Mouse (Mus musculus): ENCODE results near the gene Atp6v1g2. TPM values are rescaled to one million over a fixed set of nuclear protein-coding genes. Genes with fewer than 3 reads are reported as not detected.

Gene Atp6v1g2
- total and polyA plus RNA-seq, 3 experiments: 5.6 to 7.2 (median 5.7) TPM

DNA sequence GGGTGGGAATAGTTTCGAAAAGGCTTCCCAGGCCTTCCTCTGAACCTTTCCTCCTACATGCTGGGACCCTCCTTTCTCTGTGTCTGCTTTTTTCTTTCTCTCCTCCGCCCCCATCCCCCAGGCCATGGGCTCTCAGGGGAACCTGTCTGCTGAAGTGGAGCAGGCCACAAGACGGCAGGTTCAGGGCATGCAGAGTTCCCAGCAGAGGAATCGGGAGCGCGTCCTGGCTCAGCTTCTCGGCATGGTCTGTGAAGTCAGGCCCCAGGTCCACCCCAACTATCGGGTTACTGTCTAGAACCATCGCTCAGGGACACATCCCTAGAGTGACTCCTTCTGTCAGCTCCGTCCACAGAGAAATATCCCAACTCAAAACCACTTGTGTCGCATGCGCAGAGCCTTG lies 4.0 kb downstream of the Atp6v1g2 start:
- no peak for DNase-seq

GRCm38 (mm10) chr17:35239700-35240099 lies 6.2 kb downstream of the Atp6v1g2 start:
- no peak for DNase-seq

DNA sequence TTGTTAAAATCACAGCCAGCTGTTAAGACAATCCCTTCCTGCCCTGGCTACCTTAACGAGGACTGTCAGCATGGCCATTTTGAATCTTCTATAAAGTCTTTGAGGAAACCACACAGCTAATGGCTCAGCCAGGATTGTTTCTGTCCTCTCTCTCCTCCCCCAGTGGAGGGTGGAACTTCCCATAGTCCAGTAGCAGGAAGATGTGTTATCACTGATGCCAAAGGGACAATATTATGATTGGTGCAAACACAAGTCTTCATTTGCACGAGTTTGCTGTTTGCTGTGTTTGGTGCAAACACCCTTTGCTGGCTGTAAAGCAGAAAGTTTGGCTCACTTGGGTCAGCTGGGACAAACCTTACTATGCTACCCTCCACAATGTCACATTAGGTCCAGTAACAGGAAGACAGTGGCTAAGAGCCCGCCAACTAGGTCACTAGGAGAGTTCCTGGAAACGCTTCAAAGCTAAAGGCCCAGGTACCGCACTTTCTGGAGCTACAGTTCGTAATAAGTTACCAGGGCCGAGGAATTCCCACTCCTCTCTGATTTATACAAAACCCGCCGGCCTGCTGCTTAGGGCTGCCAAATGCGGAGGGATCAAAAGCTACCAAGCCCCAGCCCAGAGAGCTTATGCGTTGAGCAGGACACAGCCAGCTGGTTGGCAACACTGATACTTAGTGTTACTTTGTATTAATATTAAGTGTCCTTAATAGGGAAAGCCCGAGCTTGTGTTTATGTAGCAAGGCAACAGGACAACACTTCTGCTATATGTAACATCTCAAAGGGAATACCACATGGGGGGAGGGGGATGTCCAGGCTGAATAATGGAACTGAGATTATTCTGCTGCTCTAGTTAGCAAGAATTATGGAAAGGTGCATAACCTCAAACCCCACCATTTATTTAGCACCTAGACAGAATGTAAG lies 7.2 kb downstream of the Atp6v1g2 start:
- DNase-seq: peak; percentile 38

DNA sequence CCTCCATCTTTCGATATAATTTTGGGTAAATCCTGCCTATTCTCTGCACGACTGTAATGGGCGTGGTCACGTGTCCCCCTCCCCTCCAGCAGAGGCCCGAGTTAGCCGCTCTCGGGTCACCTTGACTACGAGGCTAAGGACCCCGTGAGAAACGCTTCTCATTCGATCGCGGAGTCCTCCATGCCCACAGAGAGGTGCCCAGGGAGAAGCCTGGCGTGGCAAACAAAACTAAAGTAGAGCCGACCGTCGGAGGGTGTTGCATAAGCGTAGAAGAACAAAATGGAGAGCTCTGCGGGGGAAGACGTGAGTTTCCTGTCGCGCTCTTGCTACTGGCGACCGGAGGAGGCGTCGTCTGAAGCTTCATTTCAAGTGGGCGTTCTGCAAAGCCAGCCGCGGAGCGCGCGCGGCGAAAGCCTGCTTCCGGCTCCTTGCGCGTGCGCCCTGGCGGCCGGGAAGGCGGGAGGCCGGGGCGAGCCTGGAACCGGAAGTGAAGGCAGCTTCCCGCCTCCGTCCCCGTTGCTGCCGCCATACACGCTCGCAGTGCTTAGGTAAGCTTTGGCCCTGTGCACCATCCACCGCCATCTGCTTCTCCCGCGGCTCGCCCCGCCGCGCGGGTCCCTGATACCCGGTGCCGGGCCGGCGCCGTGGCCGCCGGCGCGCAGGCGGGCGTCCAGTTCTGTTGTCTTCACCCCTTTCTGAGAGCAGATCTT lies 8.0 kb downstream of the Atp6v1g2 start, which contains the start of gene Ddx39b:
Gene Ddx39b, plus strand, starts transcription at position 442 of the 710 bp plus-strand sequence.
- DNase-seq: peak; percentile 96

DNA sequence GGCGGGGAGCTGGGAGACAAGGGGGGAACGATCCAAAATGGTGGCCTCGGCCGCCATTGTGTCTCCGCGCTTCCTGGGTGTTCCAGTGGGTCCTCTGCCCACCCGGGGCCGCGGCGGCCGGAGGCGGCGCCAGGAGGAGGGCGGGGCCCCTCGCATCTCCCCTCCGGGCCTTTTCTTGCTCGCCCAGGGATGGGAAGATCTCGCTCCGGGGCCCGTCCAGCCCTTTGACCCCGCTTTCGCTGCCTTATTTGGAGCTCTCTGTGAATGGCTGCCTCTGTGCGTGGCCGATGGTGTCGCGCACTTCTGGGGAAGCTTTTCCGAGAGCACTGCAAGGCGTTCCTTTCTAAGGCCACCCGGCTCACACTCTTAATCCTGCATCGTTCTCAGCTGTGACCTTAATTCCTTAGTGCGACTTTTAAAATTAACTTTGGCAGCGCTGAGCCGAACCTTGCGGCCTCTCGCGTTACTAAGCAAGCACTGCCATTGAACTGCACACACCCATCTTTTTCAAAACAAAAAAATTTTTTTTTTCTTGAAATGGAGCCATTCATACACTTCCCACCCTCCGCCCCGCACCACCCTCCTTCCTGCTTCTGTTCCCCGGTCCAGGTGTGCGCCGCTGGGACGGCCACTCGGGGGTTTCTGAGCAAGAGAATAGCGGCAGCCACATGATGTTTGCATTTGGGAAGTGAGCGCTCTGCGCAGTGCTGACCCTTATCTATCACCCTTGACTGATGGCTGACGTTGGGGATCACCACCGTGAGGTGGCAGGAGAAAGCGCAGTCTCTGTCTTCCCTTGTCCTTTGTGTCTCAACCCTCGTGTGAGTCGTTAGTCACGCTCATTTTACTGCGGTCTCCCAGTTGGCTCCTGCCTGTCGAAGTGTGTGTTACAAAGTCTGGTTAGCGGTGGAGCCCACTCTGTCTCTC lies 8.8 kb downstream of the Atp6v1g2 start:
- DNase-seq: peak; percentile 81

GRCm38 (mm10) chr17:35243086-35243485 lies 9.6 kb downstream of the Atp6v1g2 start:
- DNase-seq: peak; percentile 59

DNA sequence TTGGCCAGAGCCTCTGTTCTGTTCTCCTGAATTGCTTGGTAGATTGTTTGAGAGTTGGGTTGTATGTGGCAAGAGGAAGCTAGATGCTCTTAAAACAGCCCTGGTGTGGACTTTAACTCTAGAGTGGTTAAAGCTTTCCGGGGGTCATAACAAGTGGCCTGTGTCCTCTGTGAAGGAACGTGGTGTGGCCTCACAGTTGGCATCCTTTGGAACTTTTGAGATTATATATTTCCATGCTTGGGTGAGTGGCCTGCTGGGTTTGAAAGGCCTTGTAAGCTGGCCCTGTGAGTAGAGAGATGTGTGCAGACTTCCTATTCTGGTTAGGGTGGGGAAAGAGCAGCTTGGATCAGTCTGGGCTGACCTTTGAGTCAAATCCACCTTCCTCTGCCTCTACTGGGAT lies 11.5 kb downstream of the Atp6v1g2 start:
- no peak for DNase-seq

DNA sequence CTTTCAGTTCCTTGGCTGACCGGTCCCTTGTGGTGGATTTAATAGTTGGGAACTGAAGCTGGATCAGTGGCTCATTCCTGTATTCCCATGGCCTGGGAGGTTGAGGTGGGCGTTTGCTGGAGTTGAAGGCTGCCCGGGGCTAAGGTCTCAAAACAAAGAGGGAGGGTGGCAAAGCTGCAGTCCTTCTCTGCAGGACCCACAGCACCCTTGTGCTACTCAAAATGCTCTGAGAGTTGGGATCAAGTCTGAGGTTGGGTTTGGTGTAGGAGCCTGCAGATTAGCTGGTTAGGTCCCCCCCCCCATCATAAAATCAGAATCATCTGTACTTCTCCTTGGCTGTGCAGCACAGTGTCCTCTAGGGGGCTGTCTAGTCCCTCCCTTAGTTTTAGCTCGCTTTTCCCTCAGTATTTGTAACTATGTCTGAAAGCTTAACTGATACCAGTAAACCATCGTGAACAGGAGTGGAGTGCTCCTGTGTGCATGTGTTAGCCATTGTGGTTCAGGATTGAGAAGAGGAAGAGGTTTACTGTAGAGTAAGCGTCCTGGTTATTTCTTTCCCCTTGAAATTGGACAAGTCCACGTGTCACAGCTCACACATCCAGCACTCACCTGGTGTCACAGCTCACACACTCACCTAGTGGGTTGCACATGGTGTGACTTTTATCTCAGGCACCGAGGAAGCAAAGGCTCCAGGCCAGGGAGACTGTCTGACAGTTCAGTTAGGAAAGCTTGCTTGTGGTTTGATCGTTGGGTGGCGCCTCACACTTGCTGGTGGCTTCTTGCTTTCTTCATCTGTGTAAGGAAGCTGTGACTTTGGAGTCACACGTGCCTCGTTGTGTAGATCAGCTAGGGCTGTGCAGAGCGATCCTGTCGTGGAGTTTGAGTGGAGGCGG lies 12.5 kb downstream of the Atp6v1g2 start:
- no peak for DNase-seq

GRCm38 (mm10) chr17:35247144-35247543 lies 13.7 kb downstream of the Atp6v1g2 start:
- DNase-seq: no peak

- DNase-seq: no peak
These were observed 15.5 kb downstream of the Atp6v1g2 start for GRCm38 (mm10) chr17:35248986-35249385.

DNA sequence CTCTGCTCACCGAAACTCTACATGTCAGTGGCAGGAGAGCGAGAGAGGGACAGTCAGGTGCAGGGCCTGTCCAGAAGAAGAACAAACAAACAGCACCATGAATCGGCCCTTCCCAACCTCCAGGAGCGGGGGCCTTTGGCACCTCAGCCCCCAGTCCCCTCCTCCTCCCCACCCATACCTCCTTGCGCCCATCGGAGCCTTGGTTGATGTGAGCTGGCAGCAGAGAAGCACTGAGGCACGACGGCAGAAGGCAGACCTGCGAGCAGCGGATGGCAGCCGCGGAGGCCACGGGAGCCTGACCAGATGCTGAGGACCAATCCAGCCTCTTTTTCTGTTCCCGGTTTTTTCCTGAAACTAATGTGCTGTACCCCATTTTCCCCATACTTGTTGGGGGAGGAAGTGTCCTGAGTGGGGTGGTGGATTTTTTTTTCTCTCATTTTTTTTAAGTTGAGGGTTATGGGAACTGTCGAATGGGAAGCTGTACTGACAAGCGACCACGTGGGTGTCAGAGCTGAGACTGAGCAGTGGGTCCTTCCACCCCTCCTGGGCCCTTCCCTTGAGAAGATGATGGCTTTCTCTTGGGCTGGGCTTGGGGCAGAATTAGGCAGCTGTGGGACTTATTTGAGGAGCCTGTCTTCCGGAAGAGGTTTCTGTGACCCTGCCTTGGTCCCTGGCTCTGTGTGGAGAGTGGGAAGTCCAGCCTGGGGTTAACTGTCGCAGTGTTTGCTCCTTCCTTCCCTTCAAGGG lies 16.2 kb downstream of the Atp6v1g2 start:
- DNase-seq: no peak

- DNase-seq: no peak
These were observed 17.1 kb downstream of the Atp6v1g2 start for GRCm38 (mm10) chr17:35250348-35251120.

DNA sequence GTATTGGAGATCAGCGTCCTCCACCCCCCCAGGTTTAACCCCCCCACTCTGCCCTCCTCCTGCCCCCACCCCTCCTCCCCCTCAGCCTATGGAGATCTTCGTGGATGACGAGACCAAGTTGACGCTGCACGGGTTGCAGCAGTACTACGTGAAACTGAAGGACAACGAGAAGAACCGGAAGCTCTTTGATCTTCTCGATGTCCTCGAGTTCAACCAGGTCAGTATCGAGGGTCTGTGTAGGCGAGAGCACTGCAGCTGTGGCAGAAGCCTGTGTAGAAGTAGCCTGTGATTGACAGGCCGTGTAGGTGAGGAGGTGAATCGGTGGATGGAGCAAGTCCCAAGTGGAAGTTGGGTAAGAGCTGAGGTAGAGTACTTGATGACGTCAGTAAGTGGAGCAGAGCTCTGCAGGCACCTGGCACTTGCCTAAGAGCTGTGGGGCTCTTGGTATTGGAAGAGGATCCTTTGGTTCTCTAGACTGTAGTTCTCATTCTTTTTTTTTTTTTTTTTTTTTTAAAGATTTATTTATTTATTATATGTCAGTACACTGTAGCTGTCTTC lies 17.8 kb downstream of the Atp6v1g2 start:
- DNase-seq: peak; percentile 25

- no peak for DNase-seq
These were observed 18.5 kb downstream of the Atp6v1g2 start for GRCm38 (mm10) chr17:35251981-35252380.

DNA sequence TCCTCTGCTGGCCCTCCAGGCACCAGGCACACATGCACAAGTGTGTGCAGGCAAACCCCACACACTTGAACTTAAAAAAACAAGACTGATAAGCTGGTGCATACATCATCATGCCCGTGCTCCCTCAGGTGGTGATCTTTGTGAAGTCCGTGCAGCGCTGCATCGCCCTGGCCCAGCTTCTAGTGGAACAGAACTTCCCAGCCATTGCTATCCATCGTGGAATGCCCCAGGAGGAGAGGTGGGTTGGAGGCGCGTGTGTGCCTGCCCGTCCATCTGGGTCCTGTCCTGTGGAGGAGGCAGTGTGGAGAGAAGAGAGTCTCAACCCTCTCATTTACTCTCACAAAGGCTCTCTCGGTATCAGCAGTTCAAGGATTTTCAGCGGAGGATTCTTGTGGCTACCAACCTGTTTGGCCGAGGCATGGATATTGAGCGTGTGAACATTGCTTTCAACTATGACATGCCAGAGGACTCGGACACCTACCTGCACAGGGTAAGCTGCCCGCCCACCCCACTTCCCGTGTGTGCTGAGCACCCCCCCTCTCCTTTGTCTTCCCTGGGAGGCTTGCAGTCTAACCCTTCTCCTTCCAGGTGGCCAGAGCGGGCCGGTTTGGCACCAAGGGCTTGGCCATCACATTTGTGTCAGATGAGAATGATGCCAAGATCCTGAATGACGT lies 19.3 kb downstream of the Atp6v1g2 start:
- peak; percentile 41 for DNase-seq

DNA sequence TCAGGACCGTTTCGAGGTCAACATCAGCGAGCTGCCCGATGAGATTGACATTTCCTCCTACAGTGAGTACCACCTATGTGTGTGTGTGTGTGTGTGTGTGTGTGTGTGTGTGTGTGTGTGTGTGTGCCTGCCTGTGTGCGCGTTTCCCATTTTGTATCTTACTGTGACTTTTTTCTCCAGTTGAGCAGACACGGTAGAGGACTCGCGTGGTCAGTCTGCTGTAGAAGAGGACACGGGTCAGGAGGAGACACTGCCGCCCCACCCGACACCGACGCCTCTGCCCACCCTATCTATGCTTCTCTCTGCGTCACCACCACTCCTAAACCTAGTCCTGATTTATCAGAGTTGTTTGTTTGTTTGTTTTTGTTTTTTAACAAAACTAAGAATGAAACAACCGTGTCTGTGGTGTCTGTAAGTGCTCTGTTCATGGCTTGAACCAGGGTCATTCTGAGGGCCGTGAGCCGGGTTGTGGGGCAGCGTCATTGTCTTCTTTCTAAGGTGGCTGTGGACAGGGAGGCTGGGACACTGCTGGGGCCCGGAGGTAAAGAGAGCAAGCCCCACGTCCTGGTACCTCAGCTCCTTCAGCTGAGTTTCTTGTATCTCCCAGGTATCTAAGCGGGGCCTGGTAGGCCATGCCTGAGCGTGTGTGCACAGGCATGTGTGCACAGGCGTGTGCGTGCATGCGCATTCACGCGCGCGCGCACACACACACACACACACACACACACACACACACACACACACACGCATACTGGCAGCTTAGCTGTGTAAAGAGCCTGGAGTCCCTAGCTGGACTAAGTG lies 20.0 kb downstream of the Atp6v1g2 start:
- peak; percentile 13 for DNase-seq

Measured in adrenal gland, adult 2 months (tissue).